Mouse (Mus musculus) telencephalon, adult 2 months (tissue): ENCODE measurements around the gene Baiap2.

ENCODE experiments used
- DNase-seq: peaks from one replicate; pipeline ENCODE4 v3.0.0-alpha.2; 2011; ENCODE audit warnings: low read depth, low spot score

Gene Baiap2

DNA sequence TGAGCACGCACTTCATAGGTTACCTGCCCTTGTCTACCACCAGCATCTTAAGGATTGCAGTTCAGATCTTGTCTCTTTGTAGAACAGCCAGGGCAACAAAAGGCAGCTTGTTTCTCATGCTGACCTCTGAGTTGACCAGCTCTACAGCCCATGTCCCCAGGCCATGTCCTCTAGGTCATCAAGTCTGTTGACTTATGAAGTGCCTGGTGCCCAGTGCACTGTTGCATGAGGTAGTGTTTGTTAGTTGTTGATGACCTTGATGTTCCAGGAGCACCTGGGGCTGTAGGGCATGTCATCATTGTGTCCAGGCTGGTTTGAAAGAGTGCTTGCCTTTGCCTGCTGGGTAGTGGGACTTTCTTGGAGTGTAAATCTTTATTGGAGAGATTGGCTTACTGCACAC, 4.9 kb downstream of the Baiap2 start:
- DNase-seq: no peak

DNA sequence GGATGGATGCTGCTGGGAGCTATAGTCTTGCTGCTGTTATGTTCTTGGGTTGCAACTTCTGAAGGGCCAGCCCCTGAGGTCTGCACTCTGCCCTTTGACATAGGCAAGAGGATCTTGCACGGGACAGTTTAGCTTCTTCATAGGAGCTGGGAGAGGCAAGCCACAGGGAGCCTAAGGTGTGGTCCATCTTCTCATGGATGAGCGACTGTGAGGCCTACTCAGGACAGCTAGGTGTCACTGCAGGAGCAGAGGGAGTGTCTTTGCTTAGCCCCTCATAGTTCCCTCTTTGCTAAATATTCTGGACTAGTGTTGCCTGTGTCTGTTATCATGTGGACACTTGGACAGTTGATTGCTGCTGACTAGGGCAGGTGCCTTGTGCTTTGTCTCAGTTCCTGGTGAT, 5.3 kb downstream of the Baiap2 start:
- no peak for DNase-seq

DNA sequence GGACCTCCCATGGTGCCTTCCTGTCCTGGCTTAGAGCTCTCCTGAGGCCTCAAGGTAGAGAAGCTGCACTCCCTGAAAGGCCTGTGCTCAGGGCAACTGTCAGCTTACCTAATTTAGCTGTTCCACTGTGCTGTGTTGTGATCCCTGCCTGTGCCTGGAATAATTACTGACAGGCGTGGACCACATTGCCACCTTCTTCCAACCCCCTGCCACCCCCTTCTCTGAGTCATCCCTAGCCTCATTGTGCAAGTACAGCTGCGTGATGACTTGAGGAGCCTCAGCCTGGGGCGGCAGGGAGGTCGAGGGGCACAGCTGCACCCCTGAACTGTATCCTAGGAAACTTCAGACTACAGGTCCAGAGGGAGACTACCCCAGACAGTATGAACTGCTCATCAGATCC, 5.7 kb downstream of the Baiap2 start:
- no peak for DNase-seq

DNA sequence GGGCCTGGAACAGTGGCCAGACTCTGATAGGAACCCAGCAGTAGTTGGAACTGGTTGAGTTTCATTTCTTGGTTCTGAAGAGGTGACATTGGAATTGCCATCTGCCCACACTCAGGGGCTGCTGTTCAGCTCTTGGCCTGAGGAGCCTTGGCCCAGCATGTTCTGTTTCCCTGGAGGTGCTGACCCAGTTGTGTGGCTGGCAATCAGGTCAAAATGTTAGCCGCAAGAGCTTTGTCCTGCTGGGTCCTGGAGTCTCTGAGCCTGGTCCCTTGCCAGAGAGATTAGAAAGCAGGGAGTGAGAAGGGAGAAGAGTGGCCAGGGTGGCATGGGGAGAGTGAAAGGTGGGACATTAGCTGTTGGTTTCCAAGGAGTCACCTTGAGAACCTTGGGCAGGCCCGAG, 6.2 kb downstream of the Baiap2 start:
- DNase-seq: no peak

DNA sequence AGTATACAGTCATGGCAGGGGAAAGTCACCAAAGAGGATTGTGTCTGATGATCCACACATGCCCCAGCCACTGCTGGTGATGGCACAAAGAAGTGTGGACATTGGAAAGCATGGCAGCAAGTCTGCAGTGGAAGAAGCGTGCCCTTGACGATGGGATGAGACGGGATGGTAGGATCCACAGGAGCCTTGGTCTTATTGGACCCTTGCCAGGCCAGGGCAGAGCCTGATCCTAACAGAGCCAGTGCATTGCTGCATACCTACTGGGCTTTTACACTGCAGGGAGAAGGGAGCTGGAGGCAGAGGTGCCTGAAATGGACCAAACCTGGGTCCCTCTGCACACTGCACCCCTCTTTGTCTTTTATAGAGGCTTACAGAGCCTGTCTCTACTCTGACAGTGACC, 8.0 kb downstream of the Baiap2 start:
- no peak for DNase-seq

DNA sequence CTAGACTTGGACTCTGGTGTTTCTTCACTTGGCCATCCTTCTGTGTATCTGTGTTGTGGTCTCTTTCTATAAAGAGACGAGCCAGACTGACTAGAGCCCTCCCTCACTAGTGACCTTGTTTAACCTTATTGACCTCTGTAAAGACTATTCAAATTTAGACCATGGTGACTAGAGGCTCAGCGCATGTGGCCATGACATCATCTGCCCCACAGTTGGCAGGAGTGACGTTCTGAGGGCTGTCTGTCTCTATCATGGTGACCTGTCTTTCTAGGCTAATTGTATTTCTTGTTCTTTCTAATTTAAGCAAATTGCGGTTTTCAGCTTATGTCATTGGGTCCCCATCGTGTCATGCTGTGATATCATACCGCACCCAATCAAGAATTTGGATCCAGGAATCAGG, 8.8 kb downstream of the Baiap2 start:
- DNase-seq: no peak

DNA sequence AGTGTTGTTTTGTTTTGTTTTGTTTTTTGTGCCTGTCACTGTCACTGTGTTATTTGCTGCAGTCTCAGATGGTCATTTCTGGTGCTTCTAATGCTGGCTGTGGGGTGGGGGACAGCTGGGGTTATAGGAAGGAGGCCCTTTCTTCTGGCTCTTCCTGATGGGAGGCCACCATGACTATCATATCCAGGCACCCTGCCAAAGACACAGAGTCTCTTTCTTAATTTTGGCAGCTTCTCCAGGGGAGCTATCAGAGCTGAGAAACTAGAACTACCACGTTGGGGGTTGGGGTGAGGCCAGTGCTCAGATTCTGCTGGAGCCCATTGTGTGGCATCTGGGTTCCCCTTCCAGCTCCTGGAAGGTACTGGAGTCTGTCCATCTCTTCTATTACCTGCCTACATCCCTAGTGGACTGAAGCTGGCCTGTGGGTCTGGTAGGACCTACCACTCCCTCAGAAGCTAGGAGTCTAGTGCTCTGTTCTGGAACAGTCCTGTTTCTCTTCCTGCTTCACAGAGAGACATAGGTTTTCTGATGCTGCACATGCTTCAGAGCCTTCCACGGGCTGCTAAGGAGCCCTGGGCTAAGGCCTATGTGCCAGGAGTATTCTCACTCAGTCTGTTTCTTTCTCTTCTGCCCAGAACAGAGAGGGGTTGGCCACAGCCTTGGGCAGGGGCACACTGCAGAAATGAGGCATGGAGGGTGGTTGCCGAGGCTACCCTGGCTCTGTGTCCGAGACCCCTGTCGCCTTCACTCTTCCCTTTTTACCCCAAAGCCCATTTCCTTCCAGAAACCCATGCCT, 10.1 kb downstream of the Baiap2 start:
- no peak for DNase-seq

DNA sequence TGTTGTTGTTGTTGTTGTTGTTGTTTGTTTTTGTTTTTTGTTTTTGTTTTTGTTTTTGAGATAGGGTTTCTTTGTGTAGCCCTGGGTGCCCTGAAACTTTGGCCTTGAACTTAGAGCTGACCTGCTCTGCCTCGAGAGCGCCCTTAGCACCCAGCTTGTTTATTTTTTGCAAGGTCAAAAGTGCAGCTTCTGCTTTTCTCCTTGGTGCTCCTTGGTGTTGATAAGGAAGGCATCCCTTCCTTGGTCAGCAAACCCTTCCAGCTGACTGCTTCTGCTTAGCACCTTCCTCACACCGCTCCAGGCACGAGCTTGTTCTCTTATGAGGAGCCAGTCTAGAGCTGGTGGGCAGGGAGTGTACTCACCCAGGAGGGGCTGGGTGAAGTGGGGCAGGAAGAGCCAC, 11.7 kb downstream of the Baiap2 start:
- DNase-seq: no peak

DNA sequence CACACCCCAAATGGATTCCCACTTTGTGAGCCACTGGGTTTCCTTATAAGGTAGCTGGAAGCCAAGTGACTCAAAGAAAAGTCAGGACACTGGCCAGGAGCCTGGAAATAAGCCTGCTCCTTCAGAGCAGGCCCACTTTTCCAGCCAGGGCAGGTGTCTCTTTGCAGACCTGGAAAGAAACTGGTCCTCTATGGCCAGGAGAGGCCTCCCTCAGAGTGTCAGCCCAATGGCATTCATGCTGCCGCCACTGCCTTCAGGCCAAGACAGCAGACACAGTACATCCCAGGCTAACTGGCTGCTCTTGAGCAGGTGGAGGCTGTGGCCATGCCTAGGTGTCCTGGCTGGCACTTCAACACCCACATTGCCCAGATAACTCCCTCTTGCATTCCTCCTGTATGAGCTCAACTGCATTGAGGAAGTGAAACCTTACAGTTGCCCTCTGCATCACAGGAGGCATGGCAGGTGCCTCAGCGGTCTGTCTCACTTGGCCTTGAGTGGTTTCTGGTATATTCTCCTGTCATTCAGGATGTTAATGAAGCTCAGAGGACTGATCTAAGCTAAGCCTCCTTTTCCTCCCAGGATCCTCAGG, 12.3 kb downstream of the Baiap2 start:
- DNase-seq: no peak

DNA sequence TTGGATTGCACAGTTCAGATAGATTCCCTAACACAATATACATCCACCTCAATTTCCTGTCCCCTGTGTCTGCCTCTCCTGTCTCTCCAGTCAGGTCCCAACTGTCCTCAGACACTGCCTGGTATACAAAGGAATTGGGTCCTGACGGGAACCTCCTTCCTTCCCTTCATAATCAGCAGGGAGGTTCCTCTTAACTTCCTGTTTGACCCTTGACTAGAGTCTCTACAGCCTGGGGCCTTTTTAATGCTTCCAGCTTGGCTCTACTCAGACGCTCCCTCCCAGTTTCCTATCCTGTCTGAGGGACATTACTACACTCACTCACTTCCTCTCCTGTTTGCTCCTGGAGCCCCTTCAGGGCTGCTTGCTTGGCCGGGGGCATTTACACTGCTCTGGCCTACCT, 12.9 kb downstream of the Baiap2 start:
- DNase-seq: no peak

DNA sequence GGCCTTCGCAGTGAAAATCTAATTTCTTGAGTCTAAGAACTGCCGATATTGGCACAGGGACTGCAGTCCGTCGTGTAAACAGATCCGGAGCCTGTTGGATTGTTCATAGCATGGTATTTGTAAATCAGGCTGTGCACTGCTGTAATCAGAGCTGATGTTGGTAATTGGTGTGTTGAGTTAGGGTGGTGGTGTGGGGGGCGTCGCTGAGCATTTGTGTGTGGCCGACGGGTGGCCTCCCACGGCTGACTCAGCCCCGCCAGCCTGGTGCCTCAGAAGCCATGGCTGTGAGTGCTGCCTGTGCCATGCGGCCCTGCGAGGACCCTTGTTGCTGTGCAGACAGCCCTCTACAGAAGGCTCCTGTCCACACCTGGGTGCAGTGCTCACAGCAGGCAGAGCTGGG, 14.0 kb downstream of the Baiap2 start:
- no peak for DNase-seq

DNA sequence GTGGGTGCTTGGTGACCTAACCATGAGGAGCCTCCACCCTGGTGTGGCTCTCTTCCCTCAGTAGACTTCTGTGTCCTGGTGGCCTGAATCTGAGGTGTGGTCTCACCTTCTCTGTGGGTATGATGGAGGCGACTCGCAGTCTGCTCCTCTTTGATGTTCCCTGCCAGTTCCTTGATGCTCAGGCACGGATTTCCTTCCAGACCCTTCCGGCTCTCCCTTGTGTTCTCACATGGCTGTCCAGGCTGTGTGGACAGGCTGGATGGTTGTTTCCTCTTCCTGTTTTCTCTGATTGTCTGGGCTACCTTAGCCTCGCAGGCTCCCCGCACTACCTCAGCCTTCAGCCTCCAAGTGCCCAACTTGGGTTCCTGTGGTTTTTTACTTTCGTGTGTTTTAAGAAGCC, 16.3 kb downstream of the Baiap2 start:
- no peak for DNase-seq

DNA sequence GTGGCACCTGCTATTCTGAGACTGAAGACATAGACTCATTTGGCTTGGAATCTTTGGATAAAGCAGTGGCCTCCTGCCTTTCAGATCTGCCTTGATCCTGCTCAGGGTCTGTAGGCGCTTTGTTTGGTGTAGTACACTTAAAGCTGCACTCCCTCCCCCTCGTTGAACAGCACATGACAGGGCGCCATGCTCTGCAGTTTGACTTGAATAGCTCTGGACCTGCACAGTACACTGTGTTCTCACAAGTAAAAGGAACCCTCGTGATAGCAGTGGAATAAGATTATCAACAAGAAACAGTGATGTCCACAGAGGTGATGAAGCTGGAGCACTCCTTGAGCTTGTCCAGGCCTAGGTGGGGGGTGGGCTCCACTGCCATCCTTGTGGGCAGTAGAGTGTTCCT, 17.2 kb downstream of the Baiap2 start:
- DNase-seq: no peak

DNA sequence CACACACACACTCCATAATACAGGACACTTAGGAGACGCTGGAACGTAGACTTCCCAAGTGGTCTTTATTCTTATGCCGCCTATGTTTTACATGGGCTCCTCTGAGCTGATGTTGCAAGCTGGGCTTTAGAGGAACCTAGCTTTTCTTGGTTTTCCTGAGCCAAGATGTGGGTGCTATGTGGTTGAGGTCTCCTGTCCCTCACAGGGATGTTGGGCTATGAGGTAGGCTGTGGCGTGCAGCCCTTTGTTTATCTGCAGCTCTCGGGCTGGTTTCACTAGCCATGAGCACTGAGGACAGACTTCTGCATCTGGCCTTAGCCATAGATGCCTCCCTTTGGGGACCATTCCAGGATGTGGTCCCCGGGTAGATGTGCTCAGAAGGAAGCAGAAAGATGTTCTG, 18.1 kb downstream of the Baiap2 start:
- no peak for DNase-seq

DNA sequence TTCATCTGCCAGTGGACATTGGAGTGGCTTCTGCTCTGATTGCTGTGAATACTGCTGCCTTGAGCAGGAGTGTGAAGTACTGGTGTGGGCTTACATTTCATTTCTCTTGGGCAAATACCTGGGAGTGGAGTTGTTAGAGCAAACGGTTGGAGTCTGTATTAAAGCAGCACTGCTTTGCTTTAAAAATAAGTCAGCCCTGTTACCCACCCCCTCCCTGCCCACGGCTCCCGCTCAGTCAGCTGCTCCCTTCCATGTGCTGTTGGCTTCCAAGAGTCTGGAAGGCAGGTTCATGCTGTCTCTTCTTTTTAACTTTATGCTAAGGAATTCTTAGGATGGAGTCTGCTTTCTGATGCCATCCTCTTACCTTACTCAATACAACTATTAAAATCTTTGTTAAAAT, 18.9 kb downstream of the Baiap2 start:
- DNase-seq: peak; percentile 88

DNA sequence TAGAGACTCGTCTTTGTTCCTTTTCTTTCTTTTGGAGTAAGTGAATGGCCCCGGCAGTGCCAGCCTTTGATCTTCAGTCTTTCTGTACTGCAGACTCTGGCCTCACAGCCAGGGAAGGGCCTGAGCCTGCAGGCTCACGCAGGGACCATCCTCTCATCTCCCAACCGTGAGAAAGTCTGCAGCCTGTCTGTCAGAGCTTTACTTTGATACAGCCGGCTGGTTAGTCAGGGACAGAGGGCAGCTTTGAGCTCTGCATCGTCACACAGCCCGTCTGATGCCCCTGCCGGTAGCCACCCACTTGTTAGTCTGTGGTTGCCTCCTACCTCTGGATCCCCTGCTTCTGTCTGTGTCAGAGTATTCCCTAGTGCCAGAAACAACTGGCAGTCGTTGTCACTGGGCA, 22.5 kb downstream of the Baiap2 start:
- no peak for DNase-seq

DNA sequence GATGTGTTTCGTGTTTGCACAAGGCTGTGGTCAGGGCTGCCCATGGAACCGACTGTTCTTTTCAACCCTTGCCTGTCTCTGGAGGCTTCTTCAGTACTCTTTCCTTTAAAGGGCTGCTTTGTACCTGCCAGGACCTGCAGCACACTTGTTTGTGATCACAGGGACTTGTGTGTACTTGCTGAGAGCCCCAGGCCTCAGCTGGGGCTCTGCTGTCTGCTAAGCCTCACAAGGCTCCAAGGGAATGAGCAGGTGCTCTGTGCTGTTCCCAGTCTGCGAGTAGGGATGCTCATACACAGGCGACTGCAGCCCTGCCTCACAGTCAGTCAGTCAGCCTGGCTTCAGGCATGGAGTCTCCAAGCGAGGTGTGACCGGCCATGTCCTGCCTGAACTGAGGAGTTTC, 23.7 kb downstream of the Baiap2 start:
- DNase-seq: no peak

DNA sequence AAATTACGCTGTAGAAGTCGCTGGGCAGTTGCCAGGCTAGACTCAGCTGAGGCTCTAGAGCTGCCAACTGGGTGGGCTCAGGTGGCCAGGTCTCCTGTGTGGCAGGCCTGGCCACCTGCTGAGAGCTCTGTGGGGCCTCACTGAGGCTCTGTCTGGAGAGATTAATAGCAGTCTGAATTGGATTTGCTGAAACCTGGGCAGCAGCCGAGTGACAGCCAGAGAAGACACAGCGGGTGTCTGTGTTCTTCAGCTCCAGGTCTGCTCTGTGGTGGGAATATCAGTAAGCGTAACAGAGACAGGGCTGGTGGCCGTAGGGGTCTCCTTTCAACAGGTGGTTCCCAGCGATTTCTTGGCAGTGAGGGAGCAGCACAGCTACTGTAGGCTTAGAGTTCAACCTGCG, 24.8 kb downstream of the Baiap2 start:
- no peak for DNase-seq

DNA sequence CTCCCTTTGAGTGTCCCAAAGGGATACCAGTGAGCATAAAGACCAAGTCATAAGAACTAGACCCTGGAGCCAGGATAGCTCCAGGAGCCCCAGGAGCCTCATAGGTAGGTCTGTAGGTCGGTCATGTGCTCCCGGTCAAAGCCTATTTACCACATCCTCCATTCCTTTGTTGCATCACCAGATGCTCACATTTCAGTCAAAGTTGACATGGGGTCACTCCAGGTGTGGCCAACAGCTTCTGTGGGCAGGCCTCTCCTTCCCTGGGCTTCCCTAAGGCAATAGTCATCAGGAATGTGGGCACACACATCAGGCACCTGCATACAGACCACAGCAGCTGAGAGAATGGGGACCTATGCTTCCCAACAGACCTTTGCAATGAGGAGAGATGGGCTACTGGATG, 25.3 kb downstream of the Baiap2 start:
- DNase-seq: no peak

DNA sequence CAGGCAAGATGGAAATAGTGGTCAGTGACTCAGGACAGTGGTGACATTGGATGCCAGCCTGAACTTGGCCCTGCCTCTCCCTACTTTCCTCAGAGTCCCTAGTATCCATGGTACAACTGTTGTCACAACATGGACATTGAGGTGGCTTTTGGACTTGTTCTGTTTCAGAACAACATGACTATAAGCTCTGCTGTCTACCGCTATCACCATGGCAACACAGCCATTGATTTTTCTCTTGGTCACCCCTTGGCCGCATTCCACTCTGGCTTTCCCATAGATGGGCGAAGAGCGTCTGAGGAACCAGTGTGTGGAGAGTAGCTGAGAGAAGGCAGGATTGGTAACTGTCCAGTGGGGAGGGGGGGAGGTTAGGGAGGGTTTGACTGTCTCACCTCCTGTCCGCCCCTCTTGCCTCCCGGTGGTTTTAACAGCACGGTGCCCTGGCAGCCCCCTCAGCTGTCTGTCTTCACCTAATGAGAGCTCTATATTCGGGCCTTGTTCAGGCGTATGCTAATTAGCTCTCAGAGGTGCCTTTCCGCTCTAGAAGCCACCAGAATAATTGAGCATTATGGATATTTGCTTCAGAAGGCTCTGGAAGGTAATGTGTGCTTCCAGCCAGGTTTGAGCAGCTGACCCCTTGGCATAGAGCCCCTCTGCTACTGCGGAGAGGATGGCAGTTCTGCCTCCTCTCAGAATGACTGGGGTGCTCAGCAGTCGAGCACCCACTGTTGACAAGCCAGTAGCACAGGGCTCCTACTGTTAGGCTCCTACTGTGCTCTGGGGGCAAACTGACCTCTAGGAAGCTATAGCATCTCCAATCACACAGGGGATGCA, 27.7 kb downstream of the Baiap2 start:
- no peak for DNase-seq

DNA sequence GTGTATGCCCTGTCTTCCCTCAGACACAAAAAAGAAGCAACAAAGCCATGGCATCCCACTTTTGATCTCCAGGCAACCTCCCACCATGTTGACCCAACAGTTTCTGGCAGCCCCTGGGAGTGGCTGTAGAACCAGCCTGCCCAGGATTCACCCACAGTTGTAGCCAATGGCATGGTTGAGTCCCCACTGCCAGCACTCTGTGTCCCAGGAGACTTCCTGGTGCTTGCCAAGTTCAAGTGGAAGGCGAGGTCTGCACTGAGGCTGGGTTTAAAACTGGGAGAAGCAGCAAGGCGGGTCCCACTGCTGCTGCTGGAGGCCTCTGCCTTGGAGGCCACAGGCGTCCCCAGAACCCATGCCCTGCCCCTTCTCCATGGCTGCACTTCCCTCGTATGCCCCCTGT, 31.2 kb downstream of the Baiap2 start:
- no peak for DNase-seq

DNA sequence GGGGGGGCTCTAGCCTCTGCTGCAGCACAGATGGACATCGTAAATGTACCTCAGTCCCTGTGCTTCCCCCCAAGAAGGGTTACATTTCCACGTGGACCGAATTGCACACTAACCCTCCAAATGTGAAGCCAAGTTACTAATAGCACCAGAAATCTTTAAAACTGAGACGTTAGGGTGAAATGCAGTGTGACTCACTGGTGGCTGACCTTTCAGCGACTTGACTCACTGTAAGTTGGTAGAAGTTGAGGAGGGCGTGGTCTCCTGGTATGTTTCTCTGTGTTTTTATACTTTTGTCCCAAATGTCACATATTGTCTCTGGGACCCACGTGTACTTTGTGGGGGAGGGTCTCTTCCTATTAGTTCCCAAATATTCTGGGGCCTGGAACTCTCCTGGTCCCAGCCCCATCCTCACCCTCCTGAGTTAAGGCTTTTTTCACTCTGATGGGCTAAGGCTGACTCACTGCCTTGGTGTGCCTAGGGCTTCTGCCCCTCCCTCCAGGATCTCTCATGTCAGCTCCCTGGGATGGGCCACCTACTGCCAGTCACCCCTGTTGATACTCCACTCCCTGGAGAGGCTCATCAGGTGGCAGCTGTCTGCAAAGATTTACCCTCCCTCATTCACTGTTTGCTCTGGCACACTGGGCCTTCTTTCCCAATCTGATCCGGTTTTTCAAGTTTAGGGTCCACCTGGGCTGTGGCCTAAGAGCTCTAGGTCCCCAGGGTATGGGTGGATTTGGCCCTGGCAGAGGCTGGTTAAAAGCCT, 33.4 kb downstream of the Baiap2 start:
- DNase-seq: no peak
